Mouse (Mus musculus): Measurements from ENCODE around the gene Aff3.
A peak's percentile ranks its signal among the peaks of the same experiment; 100 is the strongest.

DNA sequence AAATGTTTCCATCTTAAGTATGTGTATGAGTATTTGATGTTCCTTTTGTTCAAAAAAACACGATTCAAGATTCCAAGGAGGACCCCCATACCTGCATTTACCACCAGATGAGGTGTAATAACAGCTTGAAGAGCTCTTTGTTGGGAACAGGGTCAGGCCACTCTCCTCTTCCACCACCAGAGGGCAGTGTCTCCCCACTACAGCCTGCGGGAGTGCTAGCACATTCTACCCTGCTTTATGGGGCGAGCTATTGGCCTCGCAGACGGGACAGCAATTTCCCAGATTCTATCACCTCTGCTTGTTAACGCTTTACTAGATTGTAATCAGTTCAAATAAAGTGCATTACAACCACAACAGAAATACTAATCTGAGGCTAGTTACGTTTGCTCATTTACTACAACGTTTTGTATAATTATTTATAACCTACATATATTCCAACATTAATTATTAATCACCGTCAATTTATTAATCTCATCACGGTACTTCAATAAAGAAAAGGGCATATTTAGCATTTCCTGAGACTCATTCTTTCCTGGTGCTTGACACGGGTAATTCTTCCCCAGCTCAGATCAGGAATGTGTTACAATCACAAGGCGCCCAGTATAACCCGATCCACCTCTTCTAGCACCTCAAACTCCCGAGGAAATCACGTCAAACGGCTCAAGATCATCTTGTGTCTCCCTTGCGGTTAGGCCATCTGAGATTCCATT is 479.1 kb downstream of the Aff3 start:
- peak; percentile 99 for TF ChIP-seq CTCF (conservative IDR thresholded peaks at IDR 0.05; ENCODE audit: insufficient read depth, insufficient read length, low read depth, low read length)
- TF ChIP-seq POLR2A (IDR thresholded peaks at IDR 0.05; ENCODE audit: low read depth, low read length) = no peak
